Mouse (Mus musculus) gastrocnemius, adult 18-20 months (tissue): Measurements from ENCODE around the gene Dhx30. TPM values are rescaled to one million over a fixed set of nuclear protein-coding genes. Genes with fewer than 3 reads are reported as not detected.

ENCODE experiments used
- DNase-seq: peaks from one replicate; pipeline ENCODE4 v3.0.0; 2021; ENCODE audit warnings: low spot score
- total RNA-seq, 2 experiments: library from RNA; stranded (reverse); gene quantifications; 2 replicates each; pipeline ENCODE4 v1.2.3; 2021

The Dhx30 gene
- total RNA-seq, 2 experiments from 2014 or later, result 31.6 to 32.5 TPM

- no peak for DNase-seq
Measured at GRCm38 (mm10) chr9:110047857-110048256, 69.8 kb downstream of the Dhx30 start.

GRCm38 (mm10) chr9:110047260-110047659 lies 70.4 kb downstream of the Dhx30 start:
- no peak for DNase-seq

- DNase-seq, result no peak
Measured at GRCm38 (mm10) chr9:110045763-110046377, 71.8 kb downstream of the Dhx30 start.

GRCm38 (mm10) chr9:110044373-110044772 lies 73.3 kb downstream of the Dhx30 start:
- DNase-seq, result no peak

GRCm38 (mm10) chr9:110038485-110038884 lies 79.1 kb downstream of the Dhx30 start:
- DNase-seq, result no peak

- DNase-seq, result no peak
Measured at GRCm38 (mm10) chr9:110037895-110038294, 79.7 kb downstream of the Dhx30 start.

GRCm38 (mm10) chr9:110035091-110035490 lies 82.5 kb downstream of the Dhx30 start:
- DNase-seq, result no peak

Other genes starting within 250 kb of the Dhx30 start
- 1 to 10 TPM; 3.9 to 4.7 TPM for gene Cdc25a, start 242.3 kb downstream of the Dhx30 start, total RNA-seq
- gene Map4, start 186.4 kb downstream of the Dhx30 start, total RNA-seq, result 100 to 1,000 TPM; 514 to 562 TPM
- 10 to 100 TPM; 23.4 to 24.3 TPM for gene Smarcc1, start 122 bp downstream of the Dhx30 start, total RNA-seq
- gene Cspg5, start 126.0 kb upstream of the Dhx30 start, total RNA-seq, result under 1 TPM; 0.23 to 0.24 TPM
- gene Elp6, start 187.3 kb upstream of the Dhx30 start, total RNA-seq, result 1 to 10 TPM; 1.8 to 2.2 TPM
- gene Scap, start 215.5 kb upstream of the Dhx30 start, total RNA-seq, result 10 to 100 TPM; 13.9 to 16.4 TPM